Mouse (Mus musculus): ENCODE data around the gene Sertad1. TPM values are rescaled to one million over a fixed set of nuclear protein-coding genes. Genes with fewer than 3 reads are reported as not detected.

Sertad1 gene
- polyA plus RNA-seq (2012; ENCODE audit: low replicate concordance): 59.7 and 115 TPM in 2 replicates

DNA sequence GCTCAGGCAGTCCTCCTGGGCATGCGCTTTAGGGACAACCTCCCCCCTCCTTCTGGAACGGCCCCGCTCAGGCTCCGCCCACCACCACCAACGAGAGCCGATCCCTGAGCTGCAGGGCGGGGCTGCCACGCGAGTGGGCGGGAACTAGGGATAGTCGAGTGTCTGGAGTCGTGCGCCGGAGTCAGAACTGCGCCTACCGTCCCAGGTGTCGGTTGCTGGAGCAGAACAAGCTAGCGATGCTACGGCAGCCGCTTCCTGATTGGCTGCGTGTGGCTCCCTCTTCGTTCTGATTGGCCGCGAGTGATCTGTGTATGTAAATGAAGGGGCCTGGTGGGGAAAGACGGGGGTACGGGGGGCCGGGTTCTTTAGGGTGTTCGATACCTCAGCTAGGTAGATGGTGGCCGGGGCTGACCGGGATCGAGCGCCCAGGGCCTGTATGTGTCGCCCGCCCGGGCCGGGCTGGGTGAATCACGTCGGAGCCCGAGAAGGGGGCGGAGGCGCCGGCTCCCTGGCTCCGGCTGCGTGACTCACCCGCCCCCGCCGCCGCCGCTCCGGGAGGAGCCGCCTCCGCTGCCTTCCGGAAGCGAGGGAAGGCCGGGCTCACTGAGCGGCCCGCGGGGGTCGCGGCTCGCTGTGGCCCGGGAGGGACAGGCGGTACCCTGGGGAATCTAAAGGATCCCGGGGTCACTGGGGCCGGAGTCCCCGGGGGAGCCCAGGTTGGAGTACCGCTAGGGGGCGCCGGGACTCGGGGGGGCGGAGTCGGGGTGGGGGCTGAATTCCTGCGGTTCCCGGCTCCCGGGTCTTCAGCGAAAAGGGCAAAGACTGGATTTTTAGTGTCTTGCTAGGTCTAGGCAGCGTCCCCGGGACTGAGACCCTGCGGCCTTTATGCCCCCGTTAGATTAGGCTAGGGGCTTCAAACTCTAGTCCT, at the start of gene Sertad1:
Sertad1 (plus strand) TSS at position 141 of the 928 bp plus-strand sequence.

DNA sequence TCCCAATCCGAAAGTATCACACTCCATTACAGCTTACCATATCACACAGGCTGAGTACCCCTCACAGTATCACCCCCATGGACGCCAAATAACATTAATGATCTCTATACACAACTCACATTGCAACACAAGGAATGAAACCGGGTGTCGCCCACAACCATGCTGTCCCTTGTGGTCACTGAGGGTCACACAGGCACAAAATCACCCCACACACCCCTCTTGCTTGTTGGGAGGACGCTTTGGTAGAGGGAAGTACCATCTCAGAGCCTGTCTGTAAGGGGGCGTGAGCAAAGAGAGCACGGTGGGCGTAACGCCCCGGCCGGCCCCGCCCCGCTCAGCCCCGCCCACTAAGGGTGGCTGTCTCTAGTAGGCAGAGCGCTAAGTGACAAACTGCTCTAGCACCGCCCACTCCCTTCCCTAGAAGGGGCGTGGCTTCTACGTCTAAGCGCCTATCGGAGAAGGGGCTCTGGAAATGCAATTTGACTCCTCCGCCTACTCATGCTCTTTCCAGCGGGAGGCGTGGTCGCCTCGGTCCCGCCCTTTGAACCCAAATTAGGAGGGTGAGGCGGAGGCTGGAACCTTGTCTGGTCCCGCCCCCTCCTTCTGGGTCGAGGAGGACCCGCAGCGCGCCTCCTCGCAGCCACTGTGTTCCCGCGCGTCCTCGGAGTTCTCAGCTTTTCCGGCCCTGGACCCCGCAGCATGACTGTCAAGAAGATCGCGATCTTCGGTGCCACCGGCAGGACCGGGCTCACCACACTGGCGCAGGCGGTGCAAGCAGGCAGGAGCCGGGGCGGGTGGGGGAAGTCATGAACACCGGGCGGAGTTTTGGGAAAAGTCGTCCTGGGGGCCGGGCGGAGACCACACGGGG, 39.1 kb upstream of the Sertad1 start, which contains the start of the genes Sptbn4 and Blvrb:
Sptbn4 (minus strand) TSS at position 268 of the 868 bp plus-strand sequence.
Blvrb (plus strand) TSS at position 560 of the 868 bp plus-strand sequence.

DNA sequence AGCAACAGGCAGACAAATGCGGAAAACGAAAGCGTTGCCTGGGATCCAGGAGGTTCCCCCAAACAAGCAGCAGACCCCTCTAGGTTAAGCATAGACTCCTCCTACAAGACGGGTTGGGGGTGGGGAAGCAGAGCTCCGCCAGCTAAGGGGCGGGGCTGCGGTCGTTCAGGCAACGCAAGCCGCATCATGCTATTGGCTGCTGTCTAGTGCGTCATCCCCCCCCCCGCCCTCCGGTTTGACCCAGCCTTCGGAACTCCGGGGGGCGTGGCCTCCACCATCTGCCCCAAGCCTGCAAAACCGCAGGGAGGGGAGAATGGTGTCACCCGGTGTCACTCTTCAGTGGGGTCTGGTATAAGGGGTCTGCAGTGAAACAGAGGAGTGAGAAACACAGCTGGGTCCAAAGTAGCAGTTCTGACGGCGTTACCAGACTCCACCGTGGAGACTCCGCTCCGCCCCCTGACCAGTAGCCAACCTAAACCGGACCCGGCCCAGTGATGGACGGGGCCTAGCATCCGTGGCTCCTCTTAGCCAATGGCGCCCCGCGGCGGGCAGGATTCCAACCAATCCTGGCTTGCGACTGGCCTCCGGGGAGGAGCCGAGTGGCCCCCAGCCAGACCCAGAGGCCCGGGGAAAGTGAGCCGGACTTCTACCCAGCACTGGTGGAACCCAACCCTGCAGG, 13.4 kb upstream of the Sertad1 start, which contains the start of gene Sertad3:
Sertad3 (plus strand) TSS at position 613 of the 679 bp plus-strand sequence.

DNA sequence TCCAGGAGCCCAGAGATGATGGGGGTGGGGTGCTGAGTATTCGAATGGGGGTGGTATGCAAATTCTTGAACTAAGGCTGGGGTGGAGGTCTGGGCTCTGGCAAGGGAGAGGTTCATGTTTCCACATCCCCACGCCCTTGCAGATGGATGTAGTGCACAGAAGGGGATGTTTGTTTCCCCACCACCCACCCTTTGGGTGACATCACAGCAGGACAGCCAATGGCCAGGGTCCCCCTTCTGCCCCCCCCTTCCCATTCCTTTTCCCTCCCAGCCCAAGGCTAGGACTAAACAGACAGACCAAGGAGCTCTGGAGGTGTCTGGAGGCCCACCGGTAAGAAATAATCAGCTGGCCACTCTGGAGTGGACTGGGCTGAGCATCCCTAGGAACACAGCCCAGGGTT, 12.3 kb downstream of the Sertad1 start, which contains the start of gene Prx:
Prx (plus strand) TSS at position 289 of the 400 bp plus-strand sequence.

DNA sequence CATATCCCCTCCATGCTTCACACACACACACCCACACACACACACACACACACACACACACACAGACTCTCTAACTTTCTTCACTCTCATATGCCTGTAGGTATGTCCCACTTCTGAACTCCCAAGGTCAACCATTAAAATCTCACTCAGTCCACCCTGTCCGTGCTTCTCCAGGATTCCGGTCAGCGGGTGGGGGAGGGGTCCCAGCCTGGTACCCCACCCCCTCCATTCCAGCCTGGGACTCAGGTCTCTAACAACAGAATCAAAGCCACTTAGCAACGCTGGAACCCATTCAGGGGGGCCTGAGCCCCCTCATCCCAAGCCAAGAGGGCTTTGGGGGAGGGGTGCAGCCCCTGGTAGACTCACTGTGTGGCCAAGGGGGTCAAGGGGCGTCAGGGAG, 36.3 kb downstream of the Sertad1 start, which contains the start of gene Hipk4:
Hipk4 (plus strand) TSS at position 301 of the 400 bp plus-strand sequence.

Other genes starting within 250 kb of the Sertad1 start
- gene Numbl, start 228.5 kb upstream of the Sertad1 start, polyA plus RNA-seq (2012; ENCODE audit: low replicate concordance): 2.6 and 5.3 TPM in 2 replicates
- 1.6 and 4.7 TPM in 2 replicates for gene Ltbp4, start 149.2 kb upstream of the Sertad1 start, polyA plus RNA-seq (2012; ENCODE audit: low replicate concordance)
- gene Shkbp1, start 130.9 kb upstream of the Sertad1 start, polyA plus RNA-seq (2012; ENCODE audit: low replicate concordance): 259 and 317 TPM in 2 replicates
- not detected in 2 replicates for gene Gm20479, start 129.5 kb upstream of the Sertad1 start, polyA plus RNA-seq (2012; ENCODE audit: low replicate concordance)
- 0.42 and 0.73 TPM in 2 replicates for gene Sptbn4, start 39.2 kb upstream of the Sertad1 start, polyA plus RNA-seq (2012; ENCODE audit: low replicate concordance)
- 108 and 391 TPM in 2 replicates for gene Blvrb, start 38.9 kb upstream of the Sertad1 start, polyA plus RNA-seq (2012; ENCODE audit: low replicate concordance)
- 13.7 and 44.3 TPM in 2 replicates for gene Sertad3, start 13.1 kb upstream of the Sertad1 start, polyA plus RNA-seq (2012; ENCODE audit: low replicate concordance)
- gene Prx, start 12.4 kb downstream of the Sertad1 start, polyA plus RNA-seq (2012; ENCODE audit: low replicate concordance): 0.80 and 1.3 TPM in 2 replicates
- gene Hipk4, start 36.4 kb downstream of the Sertad1 start, polyA plus RNA-seq (2012; ENCODE audit: low replicate concordance): 0.21 and 0.26 TPM in 2 replicates
- 113 and 198 TPM in 2 replicates for gene Pld3, start 66.3 kb downstream of the Sertad1 start, polyA plus RNA-seq (2012; ENCODE audit: low replicate concordance)
- 34.1 and 37.4 TPM in 2 replicates for gene 2310022A10Rik, start 66.3 kb downstream of the Sertad1 start, polyA plus RNA-seq (2012; ENCODE audit: low replicate concordance)
- gene Akt2, start 104.6 kb downstream of the Sertad1 start, polyA plus RNA-seq (2012; ENCODE audit: low replicate concordance): 55.1 and 70.8 TPM in 2 replicates
- gene Ttc9b, start 167.0 kb downstream of the Sertad1 start, polyA plus RNA-seq (2012; ENCODE audit: low replicate concordance): not detected in 2 replicates
- gene Map3k10, start 187.7 kb downstream of the Sertad1 start, polyA plus RNA-seq (2012; ENCODE audit: low replicate concordance): 27.7 and 48.8 TPM in 2 replicates
- gene Zfp607b, start 202.4 kb downstream of the Sertad1 start, polyA plus RNA-seq (2012; ENCODE audit: low replicate concordance): 0.17 and 0.52 TPM in 2 replicates
- 0.22 and 1.1 TPM in 2 replicates for gene Zfp60, start 244.5 kb downstream of the Sertad1 start, polyA plus RNA-seq (2012; ENCODE audit: low replicate concordance)

All from hematopoietic multipotent progenitor cell, adult 10-12 weeks (in vitro differentiated cells).